Mouse (Mus musculus) testis, adult 2 months (tissue): ENCODE results near the gene Rfx7. TPM values are rescaled to one million over a fixed set of nuclear protein-coding genes. Genes with fewer than 3 reads are reported as not detected.

ENCODE experiments used
- H3K27ac ChIP-seq: fragments of 200-500 bp; 2 replicates; pipeline ENCODE4 v1.5.1; 2012; ENCODE audit warnings: low read depth, low read length; ENCODE audit not compliant: control insufficient read depth, insufficient read depth
- H3K27me3 ChIP-seq: fragments of 200-500 bp; 2 replicates; pipeline ENCODE4 v1.6.1; 2012; ENCODE audit warnings: mild to moderate bottlenecking, low read length, moderate library complexity; ENCODE audit not compliant: control insufficient read depth, insufficient read depth
- H3K36me3 ChIP-seq: fragments of 200-500 bp; 2 replicates; pipeline ENCODE4 v1.6.1; 2012; ENCODE audit warnings: mild to moderate bottlenecking, low read length; ENCODE audit not compliant: control insufficient read depth, insufficient read depth
- H3K4me1 ChIP-seq: fragments of 200-500 bp; 2 replicates; pipeline ENCODE4 v1.6.1; 2012; ENCODE audit warnings: low read length; ENCODE audit not compliant: control insufficient read depth, insufficient read depth
- H3K4me3 ChIP-seq: fragments of 200-500 bp; 2 replicates; pipeline ENCODE4 v1.5.1; 2012; ENCODE audit warnings: low read depth, mild to moderate bottlenecking, low read length, moderate library complexity, mixed read lengths; ENCODE audit not compliant: control insufficient read depth
- CTCF ChIP-seq: fragments of 200-500 bp; IDR thresholded peaks from 2 replicates; pipeline ENCODE4 v1.5.1; 2012; ENCODE audit warnings: low read depth, mild to moderate bottlenecking, inconsistent platforms, low read length, moderate library complexity; ENCODE audit not compliant: control insufficient read depth, insufficient read depth, insufficient replicate concordance
- POLR2A ChIP-seq: fragments of 200-500 bp; IDR thresholded peaks from 2 replicates; pipeline ENCODE4 v1.6.1; 2012; ENCODE audit warnings: low read depth, mild to moderate bottlenecking, inconsistent platforms, low read length, moderate library complexity; ENCODE audit not compliant: control insufficient read depth
- polyA plus RNA-seq: library from polyadenylated mRNA; depleted of rRNA; stranded (reverse); fragments of >200 nt; gene quantifications from 2 replicates; pipeline ENCODE4 v1.2.3, GENCODE M21; 2012; rRNA removed

Gene Rfx7
- polyA plus RNA-seq, 1 experiment = 6.4 TPM

DNA sequence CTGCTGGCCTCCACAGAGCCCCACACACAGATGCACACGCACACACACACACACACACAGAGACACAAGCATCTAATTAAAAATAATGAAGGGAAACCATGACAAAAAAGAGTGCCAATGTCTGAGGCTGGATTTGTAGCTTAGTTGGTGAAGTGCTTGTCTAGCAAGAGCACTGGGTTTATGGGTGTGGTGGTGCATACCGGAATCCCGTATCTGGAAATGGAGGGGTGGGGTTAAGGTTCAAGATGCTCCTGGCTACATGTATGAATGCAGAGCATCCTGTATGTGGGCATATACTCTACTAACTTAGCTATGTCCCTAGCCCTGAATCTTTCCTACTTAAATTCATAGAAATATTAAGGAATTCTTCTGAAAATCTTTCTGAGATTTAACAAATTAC is 135.1 kb downstream of the Rfx7 start:
- Histone ChIP-seq H3K4me1 (peaks cover 5% of the 10 kb centered on the region), H3K36me3 (no peaks in the 10 kb centered on the region; the same call in 1 of the 2 replicates), H3K27ac (no peak overlapping the region), H3K4me3 (no peak overlapping the region), H3K27me3 (no peaks in the 10 kb centered on the region)
- TF ChIP-seq POLR2A = no peak
- no peak for TF ChIP-seq CTCF

DNA sequence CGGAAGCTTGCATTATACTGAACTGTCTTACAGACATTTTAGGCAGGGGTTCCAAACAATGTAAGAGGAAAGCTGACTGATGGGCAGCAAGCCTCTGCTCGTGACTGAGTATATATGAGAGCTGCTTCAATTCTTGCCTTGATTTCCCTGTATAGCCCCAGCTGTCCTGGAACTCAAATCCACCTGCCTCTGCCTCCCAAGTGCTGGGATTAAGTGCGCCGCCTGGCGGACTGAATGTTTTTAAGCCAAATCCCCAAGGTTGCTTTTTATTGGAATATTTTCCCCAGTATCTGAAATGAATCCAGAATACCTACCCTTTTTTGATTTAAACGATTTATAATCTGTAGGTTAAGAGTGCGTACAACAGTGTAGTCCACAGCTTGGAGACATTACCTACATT is 137.3 kb downstream of the Rfx7 start:
- no peaks in the 10 kb centered on the region; the same call in 1 of the 2 replicates for H3K36me3 ChIP-seq
- no peaks in the 10 kb centered on the region for H3K27me3 ChIP-seq
- no peak overlapping the region for H3K4me3 ChIP-seq
- TF ChIP-seq CTCF (no peak), POLR2A (no peak)
- peaks cover under 1% of the 10 kb centered on the region; the same call in 1 of the 2 replicates for H3K4me1 ChIP-seq
- H3K27ac ChIP-seq = no peak overlapping the region

DNA sequence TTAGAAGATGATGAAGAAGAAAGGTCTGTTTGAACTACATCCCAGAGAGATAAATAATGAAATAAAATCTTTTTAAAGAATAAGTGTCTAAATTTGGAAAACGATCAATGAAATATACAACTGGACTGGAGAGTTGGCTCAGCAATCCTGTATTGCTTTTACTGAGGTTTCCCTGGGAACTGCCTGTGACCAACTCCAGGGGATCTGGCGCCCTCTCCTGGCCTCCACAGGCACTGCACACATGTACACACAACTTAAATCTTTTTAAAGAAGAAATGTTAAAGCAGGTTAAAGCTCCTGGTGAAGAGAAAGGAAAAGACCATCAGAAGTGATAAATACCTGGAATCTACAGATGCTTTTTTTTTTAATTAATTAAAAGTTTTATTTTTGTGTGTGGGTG is 140.3 kb downstream of the Rfx7 start:
- no peak overlapping the region for H3K27ac ChIP-seq
- H3K36me3 ChIP-seq = no peaks in the 10 kb centered on the region
- peak; percentile 90; the same call in 1 of the 2 replicates for TF ChIP-seq CTCF
- TF ChIP-seq POLR2A = no peak
- no peak overlapping the region for H3K4me3 ChIP-seq
- no peaks in the 10 kb centered on the region for H3K27me3 ChIP-seq
- H3K4me1 ChIP-seq = no peaks in the 10 kb centered on the region

Other genes with a start within 250 kb of the Rfx7 start
- 74.4 and 92.1 TPM in 2 replicates for gene Mns1, start 94.2 kb upstream of the Rfx7 start, polyA plus RNA-seq
- gene Tex9, start 40.0 kb upstream of the Rfx7 start, polyA plus RNA-seq = 29.3 and 38.0 TPM in 2 replicates
- gene Nedd4, start 130.1 kb downstream of the Rfx7 start, polyA plus RNA-seq = 23.1 and 26.9 TPM in 2 replicates